Mouse (Mus musculus): ENCODE data around the gene Utp4.

The Utp4 gene

GRCm38 (mm10) chr8:106937081-106937800 is 43.8 kb downstream of the Utp4 start:
- DNase-seq, result no peak

- no peak for DNase-seq
Measured at GRCm38 (mm10) chr8:106941806-106942205, 48.4 kb downstream of the Utp4 start.

- DNase-seq, result no peak
Measured at GRCm38 (mm10) chr8:106943874-106944418, 50.5 kb downstream of the Utp4 start.

GRCm38 (mm10) chr8:106944756-106945155 is 51.3 kb downstream of the Utp4 start:
- no peak for DNase-seq

GRCm38 (mm10) chr8:106948678-106949243 is 55.3 kb downstream of the Utp4 start:
- DNase-seq, result no peak

GRCm38 (mm10) chr8:106951707-106952106 is 58.3 kb downstream of the Utp4 start:
- DNase-seq, result no peak

GRCm38 (mm10) chr8:106953571-106953970 is 60.1 kb downstream of the Utp4 start:
- no peak for DNase-seq

- no peak for DNase-seq
Measured at GRCm38 (mm10) chr8:106957086-106957485, 63.6 kb downstream of the Utp4 start.

- DNase-seq, result no peak
Measured at GRCm38 (mm10) chr8:106958212-106958611, 64.8 kb downstream of the Utp4 start.

- DNase-seq, result no peak
Measured at GRCm38 (mm10) chr8:106959626-106960025, 66.2 kb downstream of the Utp4 start.

GRCm38 (mm10) chr8:106962322-106962721 is 68.9 kb downstream of the Utp4 start:
- no peak for DNase-seq

GRCm38 (mm10) chr8:106963365-106963764 is 69.9 kb downstream of the Utp4 start:
- no peak for DNase-seq

- DNase-seq, result no peak
Measured at GRCm38 (mm10) chr8:106964573-106964972, 71.1 kb downstream of the Utp4 start.

GRCm38 (mm10) chr8:106969964-106970363 is 76.5 kb downstream of the Utp4 start:
- no peak for DNase-seq

- peak in 1 of 2 experiments; percentile 17 for DNase-seq
Measured at GRCm38 (mm10) chr8:106971916-106972315, 78.5 kb downstream of the Utp4 start.
